Mouse (Mus musculus): ENCODE measurements around the gene Agap1. TPM values are rescaled to one million over a fixed set of nuclear protein-coding genes. Genes with fewer than 3 reads are reported as not detected.

Gene Agap1
- polyA plus RNA-seq, 1 experiment from 2014 or later: 21.3 TPM

- DNase-seq (no peak), ATAC-seq (ENCODE audit: insufficient read depth) (no peak)
- H3K27me3 ChIP-seq (ENCODE audit: insufficient read depth, low read length): no peaks in the 10 kb centered on the region
- H3K9me3 ChIP-seq (ENCODE audit: low read depth, low read length): no peaks in the 10 kb centered on the region
- H3K36me3 ChIP-seq (ENCODE audit: insufficient read depth): no peaks in the 10 kb centered on the region
- no peak for TF ChIP-seq CTCF (IDR thresholded peaks at IDR 0.05; ENCODE audit: low read depth)
- no peaks in the 10 kb centered on the region for H3K4me1 ChIP-seq (ENCODE audit: insufficient read depth)
- no peak overlapping the region for H3K4me2 ChIP-seq
- no peak overlapping the region for H3K27ac ChIP-seq (ENCODE audit: low read depth)
- no peak overlapping the region for H3K9ac ChIP-seq
- H3K4me3 ChIP-seq (ENCODE audit: low read depth, low read length): no peak overlapping the region
- WGBS: 60% methylated on average over 3 of the region's 3 CpGs
Measured at GRCm38 (mm10) chr1:89827051-89827450, 372.4 kb downstream of the Agap1 start.

- no peaks in the 10 kb centered on the region for H3K27me3 ChIP-seq (ENCODE audit: insufficient read depth, low read length)
- ATAC-seq (ENCODE audit: insufficient read depth) (no peak), DNase-seq (no peak)
- no peak overlapping the region for H3K4me2 ChIP-seq
- H3K36me3 ChIP-seq (ENCODE audit: insufficient read depth): no peaks in the 10 kb centered on the region; the same call in 1 of the 2 replicates
- no peak overlapping the region for H3K4me3 ChIP-seq (ENCODE audit: low read depth, low read length)
- 0 out of 2 replicates have a peak, but pooled peaks have one; percentile 21 for TF ChIP-seq CTCF (IDR thresholded peaks at IDR 0.05; ENCODE audit: low read depth)
- no peaks in the 10 kb centered on the region for H3K4me1 ChIP-seq (ENCODE audit: insufficient read depth)
- no peaks in the 10 kb centered on the region for H3K9me3 ChIP-seq (ENCODE audit: low read depth, low read length)
- WGBS: 50% methylated on average over 1 of the region's 1 CpGs
- H3K27ac ChIP-seq (ENCODE audit: low read depth): no peak overlapping the region
- no peak overlapping the region for H3K9ac ChIP-seq
Measured at GRCm38 (mm10) chr1:89831095-89831494, 376.5 kb downstream of the Agap1 start.

DNA sequence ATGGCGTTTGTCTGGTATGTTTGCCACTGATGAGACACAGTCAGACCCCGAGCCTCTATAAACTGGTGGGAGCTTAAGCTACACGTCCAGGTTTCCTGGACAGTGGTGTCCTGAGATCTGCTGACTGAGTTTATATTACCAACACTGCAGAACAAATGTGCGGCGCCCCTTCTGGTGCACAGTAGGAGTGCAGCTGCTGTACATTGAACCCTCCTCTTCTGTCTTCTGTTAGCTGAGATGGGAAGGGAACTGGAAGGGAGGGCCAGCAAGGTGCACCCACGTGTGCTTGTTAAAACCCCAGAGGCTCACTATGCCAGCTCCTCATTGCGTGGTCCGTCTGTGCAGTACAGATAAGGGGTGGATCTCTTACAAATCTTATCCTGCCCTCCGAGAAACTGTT, 389.5 kb downstream of the Agap1 start:
- Histone ChIP-seq H3K36me3 (ENCODE audit: insufficient read depth) (peaks cover 16% of the 10 kb centered on the region; the same call in 1 of the 2 replicates), H3K27ac (ENCODE audit: low read depth) (no peak overlapping the region), H3K4me3 (ENCODE audit: low read depth, low read length) (no peak overlapping the region), H3K9me3 (ENCODE audit: low read depth, low read length) (no peaks in the 10 kb centered on the region), H3K4me2 (no peak overlapping the region), H3K27me3 (ENCODE audit: insufficient read depth, low read length) (no peaks in the 10 kb centered on the region), H3K9ac (no peak overlapping the region), H3K4me1 (ENCODE audit: insufficient read depth) (0 out of 2 replicates have a peak, but pooled peaks cover 3% of the 10 kb centered on the region)
- DNase-seq: peak; percentile 34
- WGBS: 74% methylated on average over 9 of the region's 9 CpGs
- peak; percentile 42 for TF ChIP-seq CTCF (IDR thresholded peaks at IDR 0.05; ENCODE audit: low read depth)
- ATAC-seq (ENCODE audit: insufficient read depth): no peak

DNA sequence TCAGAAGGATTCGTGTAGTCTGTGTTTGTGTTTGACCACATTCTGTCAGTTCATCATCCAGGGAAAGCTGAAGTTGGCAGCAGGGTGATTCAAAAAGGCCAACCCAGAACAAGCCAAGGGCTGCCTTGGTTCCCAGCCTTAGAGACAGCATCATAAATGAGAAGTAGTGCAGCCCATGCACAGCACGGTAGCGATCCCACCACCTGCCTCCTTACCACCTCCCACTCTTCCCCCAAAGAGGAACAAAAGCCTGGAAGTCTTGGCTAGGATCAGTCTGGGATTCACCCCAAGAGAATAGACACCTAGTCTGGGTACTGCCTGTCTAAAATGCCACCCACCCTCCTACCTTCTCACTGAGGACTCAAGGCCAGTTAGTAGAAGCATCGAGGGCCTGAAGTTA, 390.9 kb downstream of the Agap1 start:
- Histone ChIP-seq H3K9me3 (ENCODE audit: low read depth, low read length) (no peaks in the 10 kb centered on the region), H3K27ac (ENCODE audit: low read depth) (no peak overlapping the region), H3K4me3 (ENCODE audit: low read depth, low read length) (no peak overlapping the region), H3K9ac (no peak overlapping the region), H3K4me2 (no peak overlapping the region), H3K27me3 (ENCODE audit: insufficient read depth, low read length) (no peaks in the 10 kb centered on the region), H3K4me1 (ENCODE audit: insufficient read depth) (0 out of 2 replicates have a peak, but pooled peaks cover 3% of the 10 kb centered on the region), H3K36me3 (ENCODE audit: insufficient read depth) (peaks cover 13% of the 10 kb centered on the region; the same call in 1 of the 2 replicates)
- ATAC-seq (ENCODE audit: insufficient read depth): no peak
- WGBS: 71% methylated on average over 4 of the region's 4 CpGs
- no peak for TF ChIP-seq CTCF (IDR thresholded peaks at IDR 0.05; ENCODE audit: low read depth)
- no peak for DNase-seq

DNA sequence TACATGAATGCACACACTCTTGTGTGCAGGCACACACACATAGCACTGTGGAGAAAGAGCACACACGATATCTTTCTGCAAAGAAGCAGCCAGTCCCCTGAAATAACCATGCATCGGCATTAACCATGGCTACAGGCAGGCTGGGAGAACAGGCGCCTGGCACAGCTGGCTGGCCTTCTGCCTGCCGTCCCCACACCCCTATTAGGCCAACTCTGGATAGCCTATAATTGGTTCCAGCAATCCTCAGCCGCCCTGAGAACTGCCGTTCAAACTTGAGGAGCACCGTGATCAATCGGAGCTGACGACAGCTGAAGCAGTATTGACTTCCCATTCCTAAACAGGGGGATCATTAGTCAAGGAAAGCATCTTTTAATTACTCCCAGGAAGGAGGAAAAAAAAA, 391.5 kb downstream of the Agap1 start:
- TF ChIP-seq CTCF (IDR thresholded peaks at IDR 0.05; ENCODE audit: low read depth): no peak
- 67% methylated on average over 9 of the region's 9 CpGs for WGBS
- Histone ChIP-seq H3K4me1 (ENCODE audit: insufficient read depth) (0 out of 2 replicates have a peak, but pooled peaks cover 3% of the 10 kb centered on the region), H3K36me3 (ENCODE audit: insufficient read depth) (peaks cover 13% of the 10 kb centered on the region; the same call in 1 of the 2 replicates), H3K9ac (no peak overlapping the region), H3K27ac (ENCODE audit: low read depth) (no peak overlapping the region), H3K4me2 (no peak overlapping the region), H3K9me3 (ENCODE audit: low read depth, low read length) (no peaks in the 10 kb centered on the region), H3K4me3 (ENCODE audit: low read depth, low read length) (no peak overlapping the region), H3K27me3 (ENCODE audit: insufficient read depth, low read length) (no peaks in the 10 kb centered on the region)
- DNase-seq (no peak), ATAC-seq (ENCODE audit: insufficient read depth) (no peak)

DNA sequence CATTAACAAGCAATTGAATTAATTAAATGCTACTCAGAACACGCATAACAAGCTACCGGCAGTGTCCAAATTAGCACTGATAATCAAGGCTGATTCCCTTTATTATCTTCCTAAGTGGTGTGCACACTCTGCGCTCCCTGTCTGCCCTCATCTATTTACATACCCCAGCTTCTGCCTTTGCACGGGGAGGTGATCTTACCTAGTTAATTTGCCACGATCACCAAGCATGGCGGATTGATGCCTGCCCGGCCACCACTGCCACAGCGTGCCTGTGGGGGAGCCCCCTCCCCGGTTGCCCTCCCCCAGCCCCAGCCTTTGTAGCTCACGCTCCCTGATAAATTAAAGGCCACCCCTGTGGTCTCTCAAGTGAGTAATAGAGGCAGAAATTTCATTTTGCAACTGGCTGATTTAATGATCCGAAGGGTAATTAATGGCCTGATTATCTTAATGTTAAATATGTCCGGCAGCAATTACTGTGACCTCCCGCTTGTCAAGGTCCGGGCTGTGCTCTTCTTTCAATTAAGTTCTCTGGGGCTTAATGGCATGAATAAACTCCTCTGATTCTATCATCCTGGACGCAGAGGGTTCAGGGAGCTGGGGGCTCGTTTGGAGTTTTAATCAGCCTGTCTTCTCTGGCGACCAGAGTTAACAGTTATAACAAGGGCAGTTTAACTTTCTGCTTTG, 393.9 kb downstream of the Agap1 start:
- H3K27me3 ChIP-seq (ENCODE audit: insufficient read depth, low read length): no peaks in the 10 kb centered on the region
- no peak overlapping the region for H3K27ac ChIP-seq (ENCODE audit: low read depth)
- no peak overlapping the region for H3K4me2 ChIP-seq
- ATAC-seq (ENCODE audit: insufficient read depth): no peak
- DNase-seq: no peak
- H3K4me1 ChIP-seq (ENCODE audit: insufficient read depth): 0 out of 2 replicates have a peak, but pooled peaks cover 3% of the 10 kb centered on the region
- 56% methylated on average over 17 of the region's 17 CpGs for WGBS
- no peak overlapping the region for H3K9ac ChIP-seq
- no peak for TF ChIP-seq CTCF (IDR thresholded peaks at IDR 0.05; ENCODE audit: low read depth)
- H3K9me3 ChIP-seq (ENCODE audit: low read depth, low read length): no peaks in the 10 kb centered on the region
- no peak overlapping the region for H3K4me3 ChIP-seq (ENCODE audit: low read depth, low read length)
- H3K36me3 ChIP-seq (ENCODE audit: insufficient read depth): 0 out of 2 replicates have a peak, but pooled peaks cover 7% of the 10 kb centered on the region

DNA sequence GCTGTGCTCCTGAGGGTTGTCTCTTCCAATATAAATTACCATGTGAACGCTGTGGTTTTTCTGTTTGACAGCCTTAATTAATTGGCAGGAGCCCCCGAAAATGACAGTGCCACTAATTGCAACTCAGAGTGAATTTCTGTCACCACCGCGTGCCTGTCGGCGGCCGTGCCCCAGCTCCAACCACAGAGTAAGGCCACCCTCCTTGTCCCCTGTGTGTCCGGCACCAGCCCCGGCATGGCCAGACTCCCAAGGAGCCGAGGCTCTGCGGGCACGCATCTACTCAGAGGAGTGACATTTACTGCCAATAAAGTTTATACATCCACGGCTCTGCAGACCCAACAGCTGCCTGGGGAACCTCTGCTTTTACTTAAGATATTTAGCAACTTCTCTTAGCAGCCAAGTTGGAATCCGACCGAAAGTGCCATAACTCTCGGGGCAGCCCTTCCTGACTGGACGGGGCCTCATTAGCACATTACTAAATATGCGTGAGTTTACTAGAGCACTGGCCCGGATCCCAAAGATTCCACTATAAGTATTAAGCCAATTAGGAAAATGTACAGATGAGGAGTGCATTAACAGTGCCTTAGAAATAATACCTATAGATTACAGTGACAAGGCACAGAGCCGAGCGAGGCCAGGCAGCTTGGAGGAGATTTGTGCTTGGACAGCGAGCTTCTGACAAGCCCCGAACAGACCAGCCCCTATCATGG, 394.7 kb downstream of the Agap1 start:
- Histone ChIP-seq H3K27ac (ENCODE audit: low read depth) (no peak overlapping the region), H3K4me2 (no peak overlapping the region), H3K36me3 (ENCODE audit: insufficient read depth) (no peaks in the 10 kb centered on the region), H3K9me3 (ENCODE audit: low read depth, low read length) (no peaks in the 10 kb centered on the region), H3K9ac (no peak overlapping the region), H3K4me3 (ENCODE audit: low read depth, low read length) (no peak overlapping the region), H3K4me1 (ENCODE audit: insufficient read depth) (0 out of 2 replicates have a peak, but pooled peaks cover 3% of the 10 kb centered on the region), H3K27me3 (ENCODE audit: insufficient read depth, low read length) (no peaks in the 10 kb centered on the region)
- TF ChIP-seq CTCF (IDR thresholded peaks at IDR 0.05; ENCODE audit: low read depth): no peak
- WGBS: 64% methylated on average over 23 of the region's 23 CpGs
- DNase-seq: peak; percentile 31
- no peak for ATAC-seq (ENCODE audit: insufficient read depth)

All from lung, embryonic 14.5 days (tissue).